Mouse (Mus musculus): Measurements from ENCODE around the gene Gm36210.
"Not testable (repeated sequence)": the region's sequence is repeated elsewhere in the genome, so short reads cannot be mapped to it uniquely, and the experiment has no call there.

Gm36210 gene

DNA sequence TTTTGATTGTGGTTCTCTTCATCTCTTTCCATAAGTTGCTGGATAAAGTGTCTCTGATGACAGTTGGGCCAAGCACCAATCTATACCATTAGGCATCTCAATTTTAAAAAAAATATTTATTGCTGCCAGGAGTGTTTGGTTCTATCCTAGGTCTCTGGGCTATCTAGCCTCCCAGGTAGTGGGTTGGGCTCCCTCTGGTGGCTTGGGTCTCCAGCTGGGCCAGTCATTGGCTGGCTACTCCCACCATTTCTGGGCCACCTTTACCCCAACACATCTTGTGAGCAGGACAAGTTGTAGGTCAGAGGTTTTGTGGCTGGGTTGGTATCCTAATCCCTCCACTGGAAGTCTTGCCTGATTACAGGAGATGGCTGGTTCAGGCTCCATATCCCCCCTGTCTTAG lies 28.1 kb downstream of the Gm36210 start:
- DNase-seq = no peak

DNA sequence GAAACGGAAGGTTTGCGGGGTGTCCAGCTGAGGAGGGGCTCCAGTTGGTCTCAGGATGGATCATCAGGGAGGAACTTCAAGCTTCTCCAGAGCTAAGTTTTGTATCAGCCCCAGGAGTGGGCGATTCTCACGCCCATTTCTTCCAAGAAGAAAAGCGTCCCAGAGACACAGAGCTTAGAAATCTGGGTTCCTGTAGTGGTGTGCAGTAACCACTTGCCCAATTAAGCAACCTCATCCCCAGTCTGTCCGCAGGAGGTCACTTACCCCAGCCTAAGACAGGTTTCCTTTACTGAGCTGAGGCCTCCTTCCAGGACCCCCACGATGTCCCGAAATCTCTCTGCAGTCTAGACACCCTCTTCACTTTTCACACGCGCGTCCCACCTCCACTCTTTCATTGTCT lies 29.1 kb downstream of the Gm36210 start:
- no peak for DNase-seq

DNA sequence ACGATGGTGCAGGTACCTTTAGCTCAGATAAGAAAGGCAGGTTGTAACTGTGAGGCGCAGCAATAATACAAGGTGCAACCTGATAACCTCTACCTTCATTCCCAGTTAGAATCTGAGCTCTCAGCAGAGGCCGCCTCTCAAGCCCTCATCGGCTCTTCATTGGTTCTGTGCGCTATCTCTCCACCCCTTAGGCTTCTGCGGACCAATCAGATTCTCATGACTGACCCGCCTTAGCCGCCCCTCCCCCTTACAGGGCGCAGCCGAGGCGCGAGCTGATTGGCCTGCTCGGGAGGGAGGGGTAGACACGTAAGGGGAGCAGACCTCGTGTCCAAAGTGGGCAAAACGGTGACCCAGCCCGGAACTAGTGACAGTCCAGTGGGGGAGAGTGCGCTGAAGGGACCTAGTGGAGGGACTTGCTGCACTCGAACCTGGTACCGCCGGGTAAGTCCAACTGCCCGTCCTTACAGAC lies 29.5 kb downstream of the Gm36210 start, which contains the start of gene Isoc2a:
Isoc2a (plus strand) TSS at position 401 of the 469 bp plus-strand sequence.
- DNase-seq = peak; percentile 100

DNA sequence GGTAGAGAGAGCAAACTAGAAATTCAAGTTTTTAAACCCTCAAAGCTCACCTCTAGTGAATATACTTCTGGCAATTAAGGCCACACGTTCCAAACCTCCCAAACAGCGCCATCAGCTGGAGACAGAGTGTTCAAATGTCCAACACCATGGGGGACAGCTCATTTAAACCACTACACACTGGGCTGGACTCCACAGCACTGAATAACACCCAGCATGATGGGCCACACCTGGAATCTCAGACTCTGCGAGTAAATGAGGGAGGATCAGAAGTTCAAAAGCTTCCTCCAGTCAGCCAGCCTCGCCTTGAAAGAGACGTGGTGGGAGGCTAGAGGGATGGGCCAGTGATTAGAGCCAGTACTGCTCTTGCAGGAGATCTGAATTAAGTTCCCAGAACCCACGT lies 36.2 kb downstream of the Gm36210 start, which contains the start of gene Isoc2b:
Isoc2b (minus strand) TSS at position 126 of the 400 bp plus-strand sequence.
- DNase-seq = peak; percentile 80

DNA sequence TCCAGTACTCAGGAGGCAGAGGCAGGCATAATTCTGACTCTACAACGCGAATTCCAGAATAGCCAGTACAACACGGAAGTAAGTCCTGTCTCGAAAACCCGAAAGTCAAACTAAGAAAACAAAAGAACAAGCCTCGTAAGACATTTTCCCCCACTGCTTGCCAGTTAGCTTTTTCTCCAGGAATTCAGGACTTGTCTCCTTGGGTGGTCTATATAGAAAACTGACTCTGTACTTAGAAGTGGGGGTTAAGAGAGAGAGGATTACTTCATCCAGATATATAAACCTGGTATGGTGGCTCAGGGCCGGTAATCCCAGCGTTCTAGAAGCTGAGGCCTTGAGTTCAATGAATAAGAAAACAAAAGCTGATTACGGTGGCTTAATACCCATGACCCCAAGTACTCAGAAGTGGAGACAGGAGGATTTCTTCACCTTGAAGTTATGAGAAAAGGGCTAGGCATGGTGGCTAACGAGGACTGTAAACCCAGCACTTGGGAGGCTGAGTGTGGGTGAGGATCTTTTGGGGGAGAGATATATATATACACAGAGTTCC lies 39.6 kb downstream of the Gm36210 start:
- no peak for DNase-seq

DNA sequence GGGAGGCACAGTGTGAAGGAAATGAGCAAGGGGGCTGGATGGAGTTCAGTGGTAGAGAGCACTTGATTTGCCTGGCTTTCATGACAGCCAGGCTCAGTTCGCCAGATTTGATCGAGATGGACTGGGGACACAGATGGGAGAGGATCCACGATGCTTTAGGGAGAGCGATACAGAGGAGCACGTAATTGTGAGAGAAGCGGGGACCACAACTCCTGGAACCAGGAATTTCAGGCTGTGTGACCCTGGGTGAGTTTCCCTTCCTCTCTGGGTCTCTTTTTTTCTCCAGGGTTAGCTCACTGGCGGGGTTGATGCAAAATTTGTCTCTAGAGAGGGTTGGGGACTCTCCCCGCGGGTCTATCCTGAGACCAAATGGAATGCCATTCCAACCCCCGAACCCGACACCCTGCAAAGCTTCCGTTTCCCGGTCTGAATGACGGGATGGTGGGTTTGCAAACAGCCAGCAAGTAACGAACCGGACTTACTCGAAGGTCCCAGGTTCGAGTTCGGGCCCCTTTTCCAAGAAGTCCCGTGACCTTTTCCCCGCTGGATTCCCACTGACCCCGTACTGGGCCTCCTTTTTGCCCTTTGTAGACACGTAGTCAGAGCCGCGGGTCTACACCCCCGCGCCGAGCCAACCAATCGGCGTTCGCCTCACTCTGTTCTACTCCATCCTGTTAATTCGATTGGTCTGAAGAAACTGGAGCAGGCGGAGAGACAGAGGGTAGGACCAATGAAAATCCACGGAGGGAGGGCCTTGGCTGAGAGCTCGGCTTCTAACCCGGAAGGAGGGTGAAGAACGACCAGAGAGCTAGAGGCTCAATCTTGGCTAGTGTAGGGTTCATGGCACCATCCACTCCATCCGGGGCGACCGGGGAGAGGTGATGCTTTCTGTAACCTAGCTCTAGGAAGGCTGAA lies 40.5 kb downstream of the Gm36210 start:
- peak; percentile 100 for DNase-seq

DNA sequence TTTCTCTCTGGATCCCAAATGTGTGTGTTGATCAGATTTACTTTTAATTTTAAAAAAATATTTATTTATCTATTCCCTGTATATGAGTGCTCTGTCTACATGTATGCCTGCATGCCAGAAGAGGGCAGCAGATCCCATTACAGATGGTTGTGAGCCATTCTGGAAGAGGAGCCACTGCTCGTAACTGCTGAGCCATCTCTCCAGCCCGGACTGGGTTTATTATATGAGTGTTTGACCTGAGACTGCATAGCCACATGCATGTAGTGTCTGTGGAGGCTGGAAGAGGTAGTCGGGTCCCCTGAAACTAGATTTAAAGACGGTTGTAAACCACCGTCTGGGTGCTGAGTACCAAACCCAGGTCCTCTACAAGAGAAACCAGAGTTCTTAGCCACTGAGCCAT lies 41.2 kb downstream of the Gm36210 start:
- DNase-seq = peak; percentile 93

DNA sequence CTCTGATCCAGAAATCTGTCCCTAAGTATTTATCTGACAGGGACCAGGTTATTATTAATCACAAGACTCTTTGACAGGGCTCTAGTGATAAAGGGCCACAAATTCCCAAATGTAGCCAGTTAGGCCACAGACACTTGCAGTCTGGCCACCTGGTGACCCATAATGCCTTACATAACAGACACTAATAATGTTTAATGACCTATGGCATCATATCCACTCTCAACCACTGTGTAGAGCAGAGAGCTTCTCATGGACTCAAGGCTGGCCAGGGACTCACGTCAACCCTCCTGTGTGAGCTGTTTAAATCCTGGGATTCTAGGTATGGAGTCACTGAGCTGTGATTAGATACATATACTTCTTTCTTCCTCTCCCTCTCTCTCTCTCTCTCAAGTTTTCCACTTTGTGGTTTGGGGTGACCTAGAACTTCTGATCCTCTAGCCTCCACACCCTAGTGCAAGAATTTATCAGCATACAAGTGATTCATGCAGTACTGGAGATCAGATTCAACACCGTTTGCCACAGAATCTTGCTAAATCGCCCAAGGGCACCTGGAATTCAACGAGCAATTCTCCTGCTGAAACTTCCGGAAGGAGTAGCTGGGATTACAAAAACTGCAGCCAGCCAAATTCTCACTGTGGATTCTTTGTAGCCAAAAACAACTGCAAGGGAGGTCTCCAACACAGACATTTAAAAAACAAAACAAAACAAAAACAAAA lies 42.0 kb downstream of the Gm36210 start:
- DNase-seq = peak; percentile 77

DNA sequence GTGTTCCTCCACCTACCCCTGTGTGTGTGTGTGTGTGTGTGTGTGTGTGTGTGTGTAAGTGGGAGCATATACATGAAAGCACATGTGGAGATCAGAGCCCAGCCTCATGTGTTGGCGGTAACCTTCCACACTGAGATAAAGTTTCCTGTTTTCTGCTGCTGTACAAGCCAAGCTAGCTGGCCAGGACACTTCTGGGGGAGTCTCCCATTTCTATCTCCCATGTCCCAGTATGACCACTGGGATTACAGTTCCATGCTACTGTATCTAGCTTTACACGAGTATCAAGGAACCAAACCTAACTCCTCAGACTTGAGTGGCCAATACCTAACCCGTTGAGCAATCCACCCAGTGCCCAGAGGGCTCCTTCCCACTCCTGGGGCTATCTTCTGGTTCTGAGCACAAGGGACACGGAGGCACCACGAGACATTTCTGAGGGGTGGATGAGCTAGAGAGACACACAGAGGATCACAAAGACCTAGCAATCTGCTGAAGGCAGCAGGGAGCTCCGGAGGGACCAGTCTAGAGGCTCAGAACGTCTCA lies 42.7 kb downstream of the Gm36210 start:
- DNase-seq = peak; percentile 91

DNA sequence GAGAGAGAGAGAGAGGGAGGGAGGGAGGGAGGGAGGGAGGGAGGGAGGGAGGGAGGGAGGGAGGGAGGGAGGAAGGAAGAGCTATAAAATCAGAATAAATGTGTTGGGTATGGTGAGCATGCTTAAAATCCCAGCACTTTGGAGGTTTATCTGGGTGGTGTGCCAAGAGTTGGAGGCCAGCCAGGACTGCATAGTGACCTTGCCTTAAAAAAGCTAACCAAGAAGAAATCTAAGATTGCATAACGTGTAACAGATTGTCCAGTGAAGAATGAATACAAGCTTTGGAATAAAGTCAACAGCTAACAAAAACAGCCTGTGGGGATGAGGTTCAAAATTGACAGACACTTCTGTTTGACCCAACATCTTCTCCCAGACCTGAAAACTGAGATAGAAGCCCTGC lies 43.3 kb downstream of the Gm36210 start:
- peak; percentile 96 for DNase-seq

DNA sequence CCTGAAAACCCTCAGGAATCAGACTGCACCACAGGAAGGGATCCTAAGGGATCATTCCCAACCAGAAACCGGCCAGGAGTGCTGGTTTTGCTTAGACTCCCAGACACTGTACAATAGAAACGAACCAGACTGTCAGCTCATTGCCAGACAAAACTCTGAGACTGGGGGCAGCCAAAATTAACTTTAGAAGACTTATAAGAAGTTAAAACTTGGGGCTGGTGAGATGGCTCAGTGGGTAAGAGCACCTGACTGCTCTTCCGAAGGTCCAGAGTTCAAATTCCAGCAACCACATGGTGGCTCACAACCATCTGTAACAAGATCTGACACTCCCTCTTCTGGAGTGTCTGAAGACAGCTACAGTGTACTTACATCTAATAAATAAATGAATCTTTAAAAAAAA lies 45.4 kb downstream of the Gm36210 start:
- DNase-seq = not testable (repeated sequence)

DNA sequence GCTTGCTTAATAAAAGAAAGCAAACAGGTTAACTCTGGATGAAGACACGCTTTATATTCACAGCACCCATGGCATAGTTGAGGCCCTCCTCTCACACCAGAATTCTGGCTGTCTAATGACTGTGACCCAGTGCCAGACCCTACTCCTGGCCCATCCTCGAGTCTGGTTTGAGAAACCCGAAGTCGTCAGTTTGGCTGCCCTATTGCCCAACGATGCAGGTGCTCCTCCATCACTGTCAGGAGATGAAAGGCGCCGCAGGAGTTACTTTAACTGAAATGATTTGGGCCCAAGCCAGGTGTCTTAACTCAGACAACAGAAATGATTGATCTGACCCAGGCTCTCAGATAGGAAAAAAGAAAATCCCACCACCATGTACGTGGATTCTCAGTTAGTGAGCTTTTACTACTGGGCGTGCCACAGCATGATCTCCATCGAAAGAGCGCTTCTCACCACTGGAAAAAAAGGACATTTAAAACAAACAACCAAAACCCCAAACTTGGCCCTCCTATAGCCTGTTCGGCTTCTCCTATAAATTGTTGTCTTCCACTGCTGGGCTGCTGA lies 46.8 kb downstream of the Gm36210 start:
- DNase-seq = peak; percentile 82

DNA sequence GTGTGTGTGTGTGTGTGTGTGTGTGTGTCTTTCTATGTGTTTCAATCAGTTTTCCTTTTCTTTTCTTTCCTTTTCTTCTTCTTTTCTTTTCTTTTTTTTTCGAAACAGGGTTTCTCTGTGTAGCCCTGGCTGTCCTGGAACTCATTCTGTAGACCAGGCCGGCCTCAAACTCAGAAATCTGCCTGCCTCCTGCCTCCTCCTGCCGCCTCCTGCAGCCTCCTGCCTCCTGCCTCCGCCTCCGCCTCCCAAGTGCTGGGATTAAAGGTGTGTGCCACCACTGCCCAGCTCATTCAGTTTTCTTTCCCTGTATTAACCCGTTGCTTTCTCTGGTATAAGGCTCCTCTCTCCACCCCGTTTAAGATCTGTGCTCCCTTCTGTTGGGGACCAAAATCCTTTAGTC lies 49.0 kb downstream of the Gm36210 start:
- no peak for DNase-seq

DNA sequence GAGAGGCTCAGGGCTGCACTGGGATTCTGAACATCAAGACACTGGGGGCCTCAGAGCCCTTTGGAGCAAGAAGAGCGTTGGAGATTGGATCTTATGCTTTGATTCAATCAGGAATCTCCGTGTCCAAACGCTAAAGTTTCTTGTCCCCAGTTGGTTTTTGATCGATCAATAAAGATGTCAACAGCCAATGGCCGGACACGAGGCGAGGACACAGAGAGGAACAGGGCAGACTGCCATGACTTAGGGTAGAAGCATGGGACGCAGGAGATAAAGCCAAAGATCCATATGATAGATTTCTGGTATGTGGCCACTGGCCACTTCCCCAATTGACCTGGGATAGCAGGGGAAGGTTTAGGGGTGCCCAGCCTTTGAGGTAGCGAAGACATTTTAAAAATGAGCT lies 49.8 kb downstream of the Gm36210 start:
- peak; percentile 74 for DNase-seq

DNA sequence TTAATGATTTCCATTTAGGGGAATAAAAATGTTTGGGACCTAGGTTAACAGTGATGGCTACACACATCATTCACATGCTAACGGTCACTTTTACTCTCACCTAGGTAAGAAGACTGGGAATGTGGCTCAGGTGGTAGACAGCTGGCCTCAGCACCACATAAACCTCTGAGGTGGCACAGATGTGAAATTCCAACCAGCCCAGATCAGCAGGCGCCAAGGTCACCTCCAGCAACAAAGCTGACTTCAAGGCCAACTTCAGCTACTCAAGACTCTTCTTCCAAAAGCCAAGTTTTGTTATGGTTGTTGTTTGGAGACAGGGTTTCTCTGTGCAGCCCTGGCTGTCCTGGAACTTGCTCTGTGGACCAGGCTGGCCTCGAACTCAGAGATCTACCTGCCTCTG lies 52.7 kb downstream of the Gm36210 start:
- peak; percentile 86 for DNase-seq

DNA sequence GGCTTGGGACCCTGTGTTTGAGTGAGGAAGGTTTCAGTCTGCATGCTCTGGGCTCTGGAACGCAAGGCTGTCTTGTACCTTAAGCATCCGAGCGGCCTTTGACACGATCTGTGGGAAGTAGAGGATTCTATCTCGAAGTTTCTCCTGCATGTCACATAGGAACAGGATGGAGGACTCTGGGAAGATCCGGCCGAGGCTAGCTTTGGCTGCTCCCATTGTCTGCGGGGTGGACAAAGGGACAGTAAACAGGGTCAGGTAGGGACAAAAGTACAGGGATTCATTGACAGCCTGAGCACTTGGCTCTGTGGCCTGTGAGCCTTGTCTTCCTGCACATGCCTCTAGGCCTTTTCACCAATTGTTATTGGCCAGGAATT lies 55.0 kb downstream of the Gm36210 start:
- DNase-seq = peak; percentile 86

DNA sequence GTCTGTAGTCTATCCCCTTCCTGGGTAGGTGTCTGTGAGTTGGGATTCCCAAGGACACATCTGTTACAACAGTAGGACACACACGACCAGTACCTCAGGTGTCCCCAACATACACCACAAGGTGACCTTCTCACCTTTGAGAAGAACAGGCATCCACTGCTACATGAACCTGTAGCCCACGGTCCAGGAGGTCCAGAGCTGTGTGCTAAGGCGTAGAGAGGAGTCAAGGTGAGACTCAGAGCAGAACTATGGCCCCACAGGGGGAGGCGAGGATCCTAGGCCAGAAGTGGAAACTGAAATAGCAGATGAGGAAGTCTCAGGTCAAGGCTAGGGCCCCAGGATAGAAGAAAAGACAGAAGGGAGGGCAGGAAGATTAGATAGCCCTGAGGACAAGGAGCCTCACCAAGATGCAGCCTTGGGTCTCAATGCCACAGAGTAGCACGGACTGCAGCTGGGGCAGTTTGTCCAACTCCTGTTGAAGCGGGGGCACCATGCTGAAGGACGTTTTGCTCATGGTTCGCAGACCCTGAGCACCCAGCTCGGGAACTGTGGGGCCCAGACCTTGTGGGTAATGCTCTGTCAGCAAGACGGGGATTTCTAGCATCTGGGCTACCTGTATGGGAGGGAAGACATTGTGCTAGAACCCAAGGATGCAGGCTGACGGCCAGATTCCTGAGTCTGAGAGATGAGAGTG lies 55.5 kb downstream of the Gm36210 start:
- peak; percentile 87 for DNase-seq

DNA sequence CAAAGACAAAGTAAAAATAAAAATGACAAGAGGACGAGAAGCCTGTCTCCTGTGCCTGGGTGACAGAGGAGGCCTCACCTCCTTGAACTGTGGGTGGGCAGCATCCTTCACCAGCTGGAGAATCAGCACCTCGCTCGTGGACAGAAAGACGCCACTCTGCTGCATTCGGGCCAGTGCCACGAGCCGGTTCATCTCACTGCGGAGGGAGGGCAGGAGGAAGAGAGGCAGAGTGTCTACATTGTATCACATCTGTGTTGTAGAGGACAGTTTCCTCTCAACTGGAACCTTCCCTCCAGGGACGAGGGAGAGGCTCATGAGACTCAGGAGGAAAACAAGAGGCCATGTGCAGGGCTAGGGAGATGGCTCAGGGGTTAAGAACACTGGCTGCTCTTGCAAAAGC lies 56.9 kb downstream of the Gm36210 start:
- DNase-seq = no peak

Data from heart, adult 11 months (tissue).